16 mouse cellular contexts compared by ENCODE assay signal in genomic region chr2:160581029-160581428, GRCm38 (mm10).
DNase-seq lines count a peak whose midpoint lies in the region; ATAC-seq lines count a peak whose summit lies in the region.
"Had no signal": no experiment of that assay in that cellular context is flagged by ENCODE, and none has a peak within 500 bp of the region (broad histone marks: within the 10 kb centered on the region; RNA-seq: fewer than 3 reads in every experiment).

No protein-coding gene starts in this region.

- no peaks in the 10 kb centered on the region for H3K36me3 ChIP-seq in intestine, embryonic 14.5 days (ENCODE audit: control insufficient read depth, insufficient read depth, low read length)
- no peaks in the 10 kb centered on the region for H3K36me3 ChIP-seq in intestine, embryonic 16.5 days (ENCODE audit: control insufficient read depth, insufficient read depth, low read length)
- H3K36me3 ChIP-seq in embryonic facial prominence, embryonic 10.5 days (replicated peaks): no peaks in the 10 kb centered on the region
- H3K36me3 ChIP-seq in forebrain, embryonic 15.5 days: no peaks in the 10 kb centered on the region
- H3K36me3 ChIP-seq in neural tube, embryonic 12.5 days: no peaks in the 10 kb centered on the region
- H3K36me3 ChIP-seq: G1E had no signal

- H3K9me3 ChIP-seq in intestine, embryonic 14.5 days (ENCODE audit: control insufficient read depth, low read length): no peaks in the 10 kb centered on the region
- no peaks in the 10 kb centered on the region for H3K9me3 ChIP-seq in intestine, embryonic 16.5 days (ENCODE audit: control insufficient read depth, low read length)
- H3K9me3 ChIP-seq in embryonic facial prominence, embryonic 10.5 days: no peaks in the 10 kb centered on the region
- no peaks in the 10 kb centered on the region for H3K9me3 ChIP-seq in forebrain, embryonic 15.5 days
- no peaks in the 10 kb centered on the region for H3K9me3 ChIP-seq in neural tube, embryonic 12.5 days

- H3K27me3 ChIP-seq in intestine, embryonic 14.5 days (replicated peaks; ENCODE audit: control insufficient read depth, insufficient read depth, low read length): peaks cover 39% of the 10 kb centered on the region
- H3K27me3 ChIP-seq in intestine, embryonic 16.5 days (replicated peaks; ENCODE audit: control insufficient read depth, insufficient read depth, low read length): peaks cover 25% of the 10 kb centered on the region
- H3K27me3 ChIP-seq in embryonic facial prominence, embryonic 10.5 days (replicated peaks; ENCODE audit: low read depth, poor library complexity, severe bottlenecking): peaks cover 72% of the 10 kb centered on the region
- peaks cover 14% of the 10 kb centered on the region for H3K27me3 ChIP-seq in forebrain, embryonic 15.5 days
- peaks cover 46% of the 10 kb centered on the region for H3K27me3 ChIP-seq in neural tube, embryonic 12.5 days (replicated peaks)

- H3K4me3 ChIP-seq in intestine, embryonic 14.5 days (ENCODE audit: low read depth, low read length): no peak overlapping the region
- no peak overlapping the region for H3K4me3 ChIP-seq in intestine, embryonic 16.5 days (ENCODE audit: low read length)
- H3K4me3 ChIP-seq in embryonic facial prominence, embryonic 10.5 days: peak overlapping the region; percentile 21; the same call in 1 of the 2 replicates
- no peak overlapping the region for H3K4me3 ChIP-seq in forebrain, embryonic 15.5 days
- H3K4me3 ChIP-seq in neural tube, embryonic 12.5 days: no peak overlapping the region
- H3K4me3 ChIP-seq: erythroblast, embryonic 14.5 days had no signal

- 13% methylated on average over 9 of the region's 9 CpGs for WGBS in intestine, embryonic 14.5 days
- 12% methylated on average over 9 of the region's 9 CpGs for WGBS in intestine, embryonic 16.5 days
- WGBS in embryonic facial prominence, embryonic 10.5 days: 6% methylated on average over 9 of the region's 9 CpGs
- 4% methylated on average over 9 of the region's 9 CpGs for WGBS in forebrain, embryonic 15.5 days
- WGBS in neural tube, embryonic 12.5 days: 2% methylated on average over 9 of the region's 9 CpGs

- no peak overlapping the region for H3K4me2 ChIP-seq in intestine, embryonic 14.5 days (ENCODE audit: low read length)
- no peak overlapping the region for H3K4me2 ChIP-seq in intestine, embryonic 16.5 days (ENCODE audit: low read depth, low read length)
- peak overlapping the region; percentile 16 for H3K4me2 ChIP-seq in forebrain, embryonic 15.5 days (replicated peaks)
- H3K4me2 ChIP-seq in neural tube, embryonic 12.5 days (replicated peaks): peak overlapping the region; percentile 14; the same call in 1 of the 2 replicates

- H3K9ac ChIP-seq in intestine, embryonic 14.5 days (ENCODE audit: low read length): no peak overlapping the region
- no peak overlapping the region for H3K9ac ChIP-seq in intestine, embryonic 16.5 days (ENCODE audit: low read depth, low read length)
- H3K9ac ChIP-seq in forebrain, embryonic 15.5 days (replicated peaks): no peak overlapping the region
- H3K9ac ChIP-seq in neural tube, embryonic 12.5 days: no peak overlapping the region

- no peaks in the 10 kb centered on the region for H3K4me1 ChIP-seq in intestine, embryonic 14.5 days (replicated peaks; ENCODE audit: control insufficient read depth, insufficient read depth, low read length)
- H3K4me1 ChIP-seq in intestine, embryonic 16.5 days (ENCODE audit: control insufficient read depth, insufficient read depth, low read length): no peaks in the 10 kb centered on the region
- H3K4me1 ChIP-seq in embryonic facial prominence, embryonic 10.5 days: peaks cover 11% of the 10 kb centered on the region; the same call in 1 of the 2 replicates
- H3K4me1 ChIP-seq in forebrain, embryonic 15.5 days: peaks cover 24% of the 10 kb centered on the region
- H3K4me1 ChIP-seq in neural tube, embryonic 12.5 days: peaks cover 6% of the 10 kb centered on the region

- peak; percentile 49 for DNase-seq in intestine, embryonic 14.5 days (ENCODE audit: low spot score)
- DNase-seq in embryonic facial prominence, embryonic 10.5 days (ENCODE audit: low spot score): peak; percentile 15
- DNase-seq in left cerebral cortex, postnatal 4 days: no peak
- DNase-seq in heart, postnatal 25 days (ENCODE audit: low spot score): no peak
- DNase-seq in urinary bladder, adult 2 months (ENCODE audit: low spot score): no peak
- DNase-seq: adrenal gland, adult 8-10 months; cerebellum, adult 8-10 months; kidney, postnatal 36 days; liver; lung, adult 2 months; thymus, adult 18-20 months had no signal

- intact Hi-C loops in left cerebral cortex, postnatal 4 days (cut with DNase I): no loop called here
- intact Hi-C loops in heart, postnatal 25 days (cut with DNase I): no loop called here

- H3K27ac ChIP-seq in intestine, embryonic 14.5 days (ENCODE audit: low read depth): no peak overlapping the region
- H3K27ac ChIP-seq in intestine, embryonic 16.5 days (ENCODE audit: low read length): no peak overlapping the region
- no peak overlapping the region for H3K27ac ChIP-seq in embryonic facial prominence, embryonic 10.5 days (replicated peaks)
- no peak overlapping the region for H3K27ac ChIP-seq in forebrain, embryonic 15.5 days (replicated peaks)
- H3K27ac ChIP-seq in neural tube, embryonic 12.5 days: no peak overlapping the region

- ATAC-seq in intestine, embryonic 14.5 days (replicated peaks; ENCODE audit: low FRiP score, low TSS enrichment, low read depth): no peak
- ATAC-seq in intestine, embryonic 16.5 days: no peak
- ATAC-seq in forebrain, embryonic 15.5 days (replicated peaks): peak; percentile 43; the same call in 1 of the 2 replicates
- ATAC-seq in neural tube, embryonic 12.5 days (ENCODE audit: low FRiP score, low read depth): peak; percentile 67

Comparison
In these comparisons a context has a peak if more than half of its experiments do, and no peak if none do; other contexts are left out.
1. ATAC-seq: peak in forebrain, embryonic 15.5 days (single experiment) and neural tube, embryonic 12.5 days (single experiment); none in intestine, embryonic 14.5 days (single experiment) and intestine, embryonic 16.5 days (single experiment).
2. DNase-seq: peak in intestine, embryonic 14.5 days (single experiment) and embryonic facial prominence, embryonic 10.5 days (single experiment); none in left cerebral cortex, postnatal 4 days (single experiment), heart, postnatal 25 days (single experiment) and urinary bladder, adult 2 months (single experiment).
3. H3K4me2 ChIP-seq: peak in forebrain, embryonic 15.5 days (single experiment) and neural tube, embryonic 12.5 days (single experiment); none in intestine, embryonic 14.5 days (single experiment) and intestine, embryonic 16.5 days (single experiment).